Mouse (Mus musculus) forebrain, embryonic 13.5 days (tissue): ENCODE results near the gene Vgll4. TPM values are rescaled to one million over a fixed set of nuclear protein-coding genes. Genes with fewer than 3 reads are reported as not detected.
A peak's percentile ranks its signal among the peaks of the same experiment; 100 is the strongest.

Experiments used
- ATAC-seq: fragments of 200-750 bp; cut with Nextera tagmentation; 2 replicates; pipeline ENCODE4 v1.8.0; 2017
- H3K27ac ChIP-seq: fragments of 300-500 bp; sonication (generic); 2 replicates; pipeline ENCODE4 v1.5.1; 2015; ENCODE audit warnings: inconsistent platforms, mild to moderate bottlenecking, moderate library complexity
- H3K27me3 ChIP-seq: fragments of 300-500 bp; sonication (generic); 2 replicates; pipeline ENCODE4 v1.6.1; 2015; ENCODE audit warnings: mild to moderate bottlenecking, inconsistent platforms
- H3K36me3 ChIP-seq: fragments of 300-500 bp; sonication (generic); 2 replicates; pipeline ENCODE4 v1.6.1; 2015; ENCODE audit warnings: mild to moderate bottlenecking, inconsistent platforms; ENCODE audit not compliant: poor library complexity, severe bottlenecking
- H3K4me1 ChIP-seq: fragments of 300-500 bp; sonication (generic); 2 replicates; pipeline ENCODE4 v1.6.1; 2015; ENCODE audit warnings: inconsistent platforms
- H3K4me2 ChIP-seq: fragments of 300-500 bp; sonication (generic); 2 replicates; pipeline ENCODE4 v1.6.1; 2015; ENCODE audit warnings: inconsistent platforms, mild to moderate bottlenecking, moderate library complexity
- H3K4me3 ChIP-seq: fragments of 300-500 bp; sonication (generic); 2 replicates; pipeline ENCODE4 v1.5.1; 2015; ENCODE audit warnings: mild to moderate bottlenecking, inconsistent platforms
- H3K9ac ChIP-seq: fragments of 300-500 bp; sonication (generic); 2 replicates; pipeline ENCODE4 v1.6.1; 2015; ENCODE audit warnings: mild to moderate bottlenecking, inconsistent platforms
- H3K9me3 ChIP-seq: fragments of 300-500 bp; sonication (generic); replicated peaks from 2 replicates; pipeline ENCODE4 v1.6.1; 2016; ENCODE audit warnings: inconsistent platforms
- WGBS: fragments of 180-500 bp; shearing (Covaris S2); methylation state at CpG from one replicate; pipeline ENCODE4 v1.1.7; 2015; 5-methylcytosine and 5-hydroxymethylcytosine counted together
- polyA plus RNA-seq: library from polyadenylated mRNA; unstranded; fragments of >200 nt; fragmentation: Nextera tagmentation; extraction: Ambion mirVana; gene quantifications from 2 replicates; pipeline ENCODE4 v1.2.1, GENCODE M21; 2015

Vgll4 gene
- polyA plus RNA-seq, 1 experiment from 2014 or later: 84.3 TPM

DNA sequence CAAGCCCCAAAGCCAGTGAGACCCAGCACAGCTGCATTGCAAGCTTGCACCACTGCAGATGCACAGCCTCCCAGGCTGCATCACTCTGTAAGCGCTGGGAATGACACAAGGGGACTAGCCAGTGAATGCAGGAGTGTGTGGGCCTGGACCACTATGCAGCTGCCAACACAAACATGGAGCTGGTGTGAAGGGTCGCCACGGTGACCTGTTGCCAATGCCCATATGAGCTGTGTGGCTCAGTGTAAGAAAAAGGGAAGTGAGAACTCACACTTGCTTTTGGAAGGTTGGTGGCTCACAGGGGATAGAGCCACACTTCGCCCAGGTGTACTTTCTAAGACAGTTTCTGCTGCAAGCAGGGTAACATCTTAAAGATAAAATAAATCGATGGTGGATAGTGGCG is 83.8 kb downstream of the Vgll4 start:
- Histone ChIP-seq H3K4me3 (no peak overlapping the region), H3K9me3 (0 out of 2 replicates have a peak, but pooled peaks cover 3% of the 10 kb centered on the region), H3K4me1 (peaks cover 90% of the 10 kb centered on the region), H3K27ac (no peak overlapping the region; the same call in 1 of the 2 replicates), H3K36me3 (peaks cover 27% of the 10 kb centered on the region), H3K9ac (no peak overlapping the region), H3K4me2 (no peak overlapping the region), H3K27me3 (no peaks in the 10 kb centered on the region)
- no peak for ATAC-seq
- WGBS: 95% methylated on average over 6 of the region's 6 CpGs

DNA sequence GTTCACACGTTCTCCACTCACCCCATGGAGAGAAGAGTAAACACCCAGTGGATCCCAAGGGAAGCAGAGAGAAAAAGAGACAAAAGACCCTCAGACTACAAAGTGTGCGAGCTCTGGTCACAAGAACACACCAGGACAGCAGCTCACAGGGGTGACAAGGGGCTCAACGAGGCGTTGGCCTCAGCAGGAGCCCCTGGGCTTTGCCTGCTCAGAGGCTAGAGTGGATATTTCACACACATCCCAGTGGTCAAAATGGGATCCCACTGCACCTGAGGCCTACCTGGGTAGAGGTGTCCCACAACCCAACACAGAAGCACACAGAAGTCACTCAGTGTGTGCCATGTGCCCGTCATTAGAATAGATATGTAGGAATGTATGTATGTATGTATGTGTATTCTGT is 84.7 kb downstream of the Vgll4 start:
- Histone ChIP-seq H3K4me2 (no peak overlapping the region), H3K4me3 (no peak overlapping the region), H3K9ac (no peak overlapping the region), H3K36me3 (peaks cover 27% of the 10 kb centered on the region), H3K27me3 (no peaks in the 10 kb centered on the region), H3K27ac (peak overlapping the region; percentile 98; the same call in 1 of the 2 replicates), H3K9me3 (0 out of 2 replicates have a peak, but pooled peaks cover 3% of the 10 kb centered on the region), H3K4me1 (peaks cover 90% of the 10 kb centered on the region)
- 80% methylated on average over 5 of the region's 5 CpGs for WGBS
- no peak for ATAC-seq

DNA sequence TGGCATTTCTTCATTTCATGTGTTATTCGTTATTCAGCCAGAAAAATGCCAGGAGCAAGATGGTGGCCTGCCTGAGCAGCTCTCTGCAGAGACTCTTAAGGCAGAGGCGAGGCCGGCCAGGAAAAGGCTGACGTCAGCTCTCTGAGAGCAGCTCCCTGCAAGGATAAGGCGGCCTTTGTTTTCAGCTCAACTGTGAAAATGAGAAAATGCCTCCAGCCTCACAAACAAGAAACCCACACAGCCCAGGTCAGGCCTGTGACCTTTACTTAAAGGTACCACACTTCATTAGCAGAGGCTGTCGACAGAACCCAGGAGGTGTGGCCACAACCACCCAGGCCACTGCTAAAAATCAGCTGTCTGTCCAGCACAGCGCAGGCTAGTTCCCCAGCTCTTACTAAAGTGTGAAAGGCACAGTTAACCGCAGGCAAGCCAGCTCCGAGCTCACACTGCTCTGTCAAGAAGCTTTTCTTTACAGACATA is 86.5 kb downstream of the Vgll4 start:
- H3K9ac ChIP-seq: peak overlapping the region; percentile 60
- peak overlapping the region; percentile 98 for H3K27ac ChIP-seq
- 0 out of 2 replicates have a peak overlapping the region, but pooled peaks have one; percentile 1 for H3K4me3 ChIP-seq
- H3K4me1 ChIP-seq: peaks cover 93% of the 10 kb centered on the region
- H3K4me2 ChIP-seq: peak overlapping the region; percentile 43
- WGBS: 3% methylated on average over 9 of the region's 9 CpGs
- H3K36me3 ChIP-seq: peaks cover 24% of the 10 kb centered on the region
- ATAC-seq: peak; percentile 90
- 0 out of 2 replicates have a peak, but pooled peaks cover 3% of the 10 kb centered on the region for H3K9me3 ChIP-seq
- no peaks in the 10 kb centered on the region for H3K27me3 ChIP-seq

DNA sequence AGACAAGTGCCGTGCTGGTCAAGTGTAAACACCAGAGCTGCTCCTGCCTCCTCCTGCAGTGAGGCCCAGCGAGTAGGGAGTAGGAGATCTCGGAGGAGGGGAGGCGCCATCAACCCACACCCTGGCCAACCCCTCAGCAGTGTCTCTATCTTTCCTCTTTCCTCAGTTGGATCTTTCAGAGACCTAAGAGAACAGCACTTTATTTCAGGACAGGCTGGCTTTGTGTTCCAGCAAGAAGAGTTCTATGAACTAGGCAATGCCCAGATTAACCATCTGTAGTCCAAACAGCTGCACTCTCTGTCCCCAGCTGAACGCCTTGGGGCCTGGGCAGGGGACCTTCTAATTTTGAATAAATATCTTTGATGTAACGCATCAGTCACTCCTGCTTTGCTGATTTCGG is 87.1 kb downstream of the Vgll4 start:
- WGBS: 3% methylated on average over 7 of the region's 7 CpGs
- H3K9me3 ChIP-seq: 0 out of 2 replicates have a peak, but pooled peaks cover 3% of the 10 kb centered on the region
- H3K4me1 ChIP-seq: peaks cover 93% of the 10 kb centered on the region
- peak overlapping the region; percentile 34 for H3K9ac ChIP-seq
- H3K4me3 ChIP-seq: no peak overlapping the region
- ATAC-seq: peak; percentile 44
- H3K27ac ChIP-seq: peak overlapping the region; percentile 98
- no peaks in the 10 kb centered on the region for H3K27me3 ChIP-seq
- H3K36me3 ChIP-seq: peaks cover 20% of the 10 kb centered on the region
- peak overlapping the region; percentile 43 for H3K4me2 ChIP-seq

DNA sequence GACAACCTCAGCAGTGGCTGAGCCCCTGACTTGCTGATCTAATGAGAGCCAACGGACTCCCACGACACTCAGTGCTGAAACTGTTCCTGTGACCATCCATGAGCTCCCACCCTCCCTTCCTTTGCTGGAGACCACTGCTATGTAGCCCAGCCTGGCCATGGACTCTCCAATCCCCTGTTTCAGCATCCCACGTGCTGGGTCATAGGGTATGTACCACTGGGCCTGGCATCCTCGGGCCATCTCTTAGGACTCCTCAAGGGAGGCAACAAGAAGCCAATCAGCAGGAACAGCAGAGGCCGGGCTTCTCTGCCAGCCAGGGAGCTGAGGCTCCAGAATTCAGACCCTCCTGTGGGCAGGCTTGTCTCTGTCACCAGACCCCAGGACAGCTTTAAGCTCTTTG is 87.6 kb downstream of the Vgll4 start:
- H3K36me3 ChIP-seq: peaks cover 20% of the 10 kb centered on the region
- 0 out of 2 replicates have a peak, but pooled peaks have one; percentile 3 for ATAC-seq
- peak overlapping the region; percentile 43 for H3K4me2 ChIP-seq
- WGBS: 29% methylated on average over 5 of the region's 5 CpGs
- H3K9ac ChIP-seq: peak overlapping the region; percentile 34
- H3K4me1 ChIP-seq: peaks cover 95% of the 10 kb centered on the region
- H3K27ac ChIP-seq: peak overlapping the region; percentile 98
- H3K9me3 ChIP-seq: 0 out of 2 replicates have a peak, but pooled peaks cover 3% of the 10 kb centered on the region
- H3K27me3 ChIP-seq: no peaks in the 10 kb centered on the region
- no peak overlapping the region for H3K4me3 ChIP-seq

DNA sequence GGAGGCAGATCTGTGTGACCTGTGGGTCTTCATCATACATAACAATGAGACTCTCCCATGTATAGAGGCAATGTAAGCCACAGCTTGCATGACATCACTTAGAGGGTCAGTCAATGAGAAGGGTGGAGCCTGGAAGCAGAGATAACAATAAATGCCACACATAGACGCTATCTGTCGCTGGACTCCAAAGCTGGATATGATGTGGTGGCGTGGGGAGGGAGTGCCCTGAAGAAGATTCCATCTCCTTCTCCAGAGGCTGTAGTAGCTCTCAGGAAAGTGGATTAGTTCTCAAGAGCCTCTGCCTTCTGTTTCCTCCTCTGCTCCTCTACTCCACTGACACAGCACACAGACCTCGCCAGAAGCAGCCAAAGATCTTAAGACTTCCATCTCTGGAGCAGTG is 89.0 kb downstream of the Vgll4 start:
- H3K9ac ChIP-seq: no peak overlapping the region
- peak overlapping the region; percentile 98; the same call in 1 of the 2 replicates for H3K27ac ChIP-seq
- H3K27me3 ChIP-seq: no peaks in the 10 kb centered on the region
- peaks cover 95% of the 10 kb centered on the region for H3K4me1 ChIP-seq
- WGBS: 78% methylated on average over 4 of the region's 4 CpGs
- H3K4me2 ChIP-seq: no peak overlapping the region
- H3K36me3 ChIP-seq: peaks cover 15% of the 10 kb centered on the region; the same call in 1 of the 2 replicates
- 0 out of 2 replicates have a peak, but pooled peaks cover 3% of the 10 kb centered on the region for H3K9me3 ChIP-seq
- no peak overlapping the region for H3K4me3 ChIP-seq
- ATAC-seq: no peak

DNA sequence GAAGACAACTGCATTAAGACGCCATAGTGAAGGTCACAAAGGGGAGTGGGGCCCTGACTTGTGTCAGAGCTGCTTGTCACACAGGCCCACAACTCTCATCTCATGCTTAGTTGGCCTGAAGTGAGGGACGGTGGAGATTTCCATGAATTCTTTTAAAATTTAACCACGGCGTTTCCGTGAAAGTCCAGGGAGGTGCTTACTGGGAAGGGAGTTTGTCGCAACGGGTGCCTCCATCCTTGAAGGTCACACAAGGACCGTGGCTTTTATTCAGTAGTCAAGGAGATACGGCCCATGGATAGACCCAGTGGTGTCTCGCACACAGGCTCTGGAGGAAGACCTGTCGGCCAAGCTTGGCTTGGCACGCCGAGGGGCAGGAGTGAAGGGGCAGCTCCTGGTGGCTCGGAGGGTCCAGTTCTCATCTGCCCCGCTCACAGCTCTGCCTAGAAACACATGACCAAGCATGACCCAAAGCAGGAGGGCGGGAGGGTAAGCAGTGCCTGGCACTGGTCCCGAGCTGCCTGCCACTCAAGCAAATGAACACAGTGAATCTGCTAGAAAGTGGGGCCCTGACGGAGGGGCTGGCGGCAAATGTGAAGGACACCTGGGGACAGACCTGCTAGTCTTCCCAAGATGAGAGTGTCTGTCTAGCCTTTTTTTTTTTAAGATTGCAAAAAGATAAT is 90.8 kb downstream of the Vgll4 start:
- no peak overlapping the region for H3K4me3 ChIP-seq
- H3K4me1 ChIP-seq: peaks cover 99% of the 10 kb centered on the region
- H3K9ac ChIP-seq: no peak overlapping the region; the same call in 1 of the 2 replicates
- peak overlapping the region; percentile 61 for H3K27ac ChIP-seq
- H3K9me3 ChIP-seq: 0 out of 2 replicates have a peak, but pooled peaks cover 1% of the 10 kb centered on the region
- no peak overlapping the region for H3K4me2 ChIP-seq
- 77% methylated on average over 19 of the region's 19 CpGs for WGBS
- no peaks in the 10 kb centered on the region for H3K27me3 ChIP-seq
- H3K36me3 ChIP-seq: peaks cover 1% of the 10 kb centered on the region; the same call in 1 of the 2 replicates
- ATAC-seq: no peak

DNA sequence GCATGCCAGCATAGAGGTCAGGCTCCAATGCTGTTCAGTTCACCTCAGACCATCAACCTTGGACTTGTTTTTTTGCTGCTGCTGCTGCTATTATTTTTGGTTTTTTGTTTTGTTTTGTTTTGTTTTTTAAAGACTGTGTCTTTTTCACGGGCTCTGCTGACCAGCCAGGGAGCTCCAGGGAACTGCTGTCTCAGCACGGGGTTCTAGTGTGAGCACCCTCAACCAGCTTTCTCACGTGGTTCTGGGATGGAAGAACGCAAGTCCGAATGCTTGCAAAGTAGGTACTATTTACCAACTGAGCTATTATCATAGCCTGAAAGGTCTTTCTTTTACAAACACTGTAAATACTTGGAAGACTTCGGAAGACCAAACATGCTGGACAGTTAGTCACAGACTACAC is 93.2 kb downstream of the Vgll4 start:
- H3K36me3 ChIP-seq: peaks cover 1% of the 10 kb centered on the region; the same call in 1 of the 2 replicates
- 64% methylated on average over 6 of the region's 6 CpGs for WGBS
- peak overlapping the region; percentile 98 for H3K27ac ChIP-seq
- H3K9me3 ChIP-seq: no peaks in the 10 kb centered on the region
- no peak overlapping the region for H3K4me3 ChIP-seq
- H3K27me3 ChIP-seq: no peaks in the 10 kb centered on the region
- no peak overlapping the region for H3K4me2 ChIP-seq
- H3K4me1 ChIP-seq: peaks cover 95% of the 10 kb centered on the region
- no peak for ATAC-seq
- peak overlapping the region; percentile 76 for H3K9ac ChIP-seq

DNA sequence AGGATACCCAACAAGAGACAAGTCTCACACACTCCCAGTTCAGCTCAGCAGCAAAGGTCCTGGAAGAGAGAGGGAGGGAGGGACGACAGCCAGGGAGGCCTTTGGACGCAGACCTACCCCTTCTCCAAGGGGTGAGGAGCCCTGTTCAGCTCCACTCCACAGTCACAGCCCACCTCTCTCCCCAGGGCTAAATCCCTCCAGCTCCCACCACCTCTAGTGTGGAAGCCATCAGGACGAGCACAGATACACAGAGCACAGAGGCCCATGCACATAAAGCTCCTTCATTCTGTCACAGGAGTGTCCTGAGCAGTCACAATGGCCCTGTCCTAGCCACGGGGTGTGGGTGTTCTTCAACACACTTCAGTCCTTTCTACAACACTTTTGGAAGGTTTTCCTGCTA is 93.8 kb downstream of the Vgll4 start:
- H3K9me3 ChIP-seq: no peaks in the 10 kb centered on the region
- ATAC-seq: no peak
- H3K4me2 ChIP-seq: 0 out of 2 replicates have a peak overlapping the region, but pooled peaks have one; percentile 74
- WGBS: 13% methylated on average over 4 of the region's 4 CpGs
- peak overlapping the region; percentile 76 for H3K9ac ChIP-seq
- H3K4me1 ChIP-seq: peaks cover 91% of the 10 kb centered on the region
- H3K27me3 ChIP-seq: no peaks in the 10 kb centered on the region
- H3K36me3 ChIP-seq: peaks cover 5% of the 10 kb centered on the region; the same call in 1 of the 2 replicates
- no peak overlapping the region for H3K4me3 ChIP-seq
- peak overlapping the region; percentile 98 for H3K27ac ChIP-seq

DNA sequence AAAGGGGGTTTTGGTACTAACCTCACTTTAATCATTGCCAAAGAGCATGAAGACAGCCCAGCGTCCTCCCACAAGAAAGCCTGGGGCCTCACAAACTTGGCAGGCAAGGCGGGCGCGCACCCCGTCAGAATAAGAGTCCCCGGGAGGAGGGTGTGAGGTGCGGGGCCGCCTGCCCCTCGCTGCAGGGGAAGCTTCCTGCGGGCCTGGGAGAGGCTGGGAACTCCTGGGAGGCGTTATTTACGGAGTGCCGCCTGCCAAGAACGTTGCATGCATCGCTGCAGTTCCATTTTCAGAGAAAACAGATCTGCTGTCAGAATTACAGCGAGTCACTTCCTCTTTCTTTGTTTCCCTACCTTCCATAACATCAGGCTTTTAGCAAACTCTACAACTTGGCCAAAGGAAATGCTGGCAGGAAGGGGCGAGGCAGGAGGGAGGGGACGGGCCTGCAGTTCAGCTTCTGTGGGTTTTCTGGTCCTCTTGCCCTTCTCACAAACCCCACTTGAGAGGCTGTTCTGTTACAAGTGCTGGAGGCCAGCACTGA is 94.7 kb downstream of the Vgll4 start:
- peak overlapping the region; percentile 76 for H3K9ac ChIP-seq
- H3K9me3 ChIP-seq: no peaks in the 10 kb centered on the region
- peak overlapping the region; percentile 42 for H3K4me3 ChIP-seq
- H3K4me2 ChIP-seq: peak overlapping the region; percentile 74
- H3K27ac ChIP-seq: peak overlapping the region; percentile 98
- peaks cover 91% of the 10 kb centered on the region for H3K4me1 ChIP-seq
- peak; percentile 92 for ATAC-seq
- WGBS: 0% methylated on average over 18 of the region's 18 CpGs
- peaks cover 5% of the 10 kb centered on the region; the same call in 1 of the 2 replicates for H3K36me3 ChIP-seq
- no peaks in the 10 kb centered on the region for H3K27me3 ChIP-seq

DNA sequence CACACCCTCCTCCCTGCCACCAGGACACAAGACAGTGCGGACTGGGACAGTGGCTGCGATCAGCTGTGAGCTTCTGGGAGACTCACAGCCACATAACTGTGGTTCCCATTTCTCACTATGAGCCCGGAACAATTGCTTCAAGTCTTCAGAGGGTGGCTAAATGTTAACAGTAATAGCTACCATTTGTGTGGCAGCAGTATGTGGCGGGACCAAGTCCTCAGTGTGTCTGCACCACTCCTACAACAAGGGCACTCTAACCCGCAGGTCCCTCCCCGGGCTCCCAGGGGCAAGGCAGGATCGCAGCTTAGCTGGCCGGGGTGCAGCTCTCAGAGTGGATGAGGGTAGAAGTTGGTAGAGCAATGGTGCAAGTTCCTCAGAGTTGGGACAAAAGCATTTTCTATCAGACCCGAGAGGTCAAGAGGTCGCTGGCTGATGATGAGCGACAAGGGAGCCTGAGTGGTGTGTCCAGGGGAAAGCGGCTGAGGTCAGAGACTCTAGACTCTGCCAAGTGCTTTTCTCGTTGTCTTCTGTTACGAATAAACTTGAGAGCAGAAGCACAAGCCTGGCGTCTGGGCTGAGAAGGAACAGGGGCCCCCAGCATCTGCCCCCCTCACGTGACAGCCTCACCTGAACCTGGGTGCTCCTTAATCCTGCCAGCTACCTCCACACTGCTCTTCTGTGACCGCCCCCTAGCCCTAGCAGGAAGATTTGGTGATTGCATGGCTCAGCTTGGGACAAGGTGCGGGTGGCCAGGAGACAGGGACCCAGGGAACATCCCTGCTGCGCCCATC is 95.5 kb downstream of the Vgll4 start:
- WGBS: 6% methylated on average over 19 of the region's 19 CpGs
- H3K4me2 ChIP-seq: peak overlapping the region; percentile 74
- H3K27me3 ChIP-seq: no peaks in the 10 kb centered on the region
- H3K27ac ChIP-seq: peak overlapping the region; percentile 98
- H3K36me3 ChIP-seq: peaks cover 5% of the 10 kb centered on the region; the same call in 1 of the 2 replicates
- H3K4me3 ChIP-seq: peak overlapping the region; percentile 42
- H3K9me3 ChIP-seq: no peaks in the 10 kb centered on the region
- peaks cover 91% of the 10 kb centered on the region for H3K4me1 ChIP-seq
- H3K9ac ChIP-seq: peak overlapping the region; percentile 76
- ATAC-seq: peak; percentile 65
